Mouse (Mus musculus) adrenal gland, adult 18-20 months (tissue): ENCODE data around the gene Myoz2. TPM values are rescaled to one million over a fixed set of nuclear protein-coding genes. Genes with fewer than 3 reads are reported as not detected.
A peak's percentile ranks its signal among the peaks of the same experiment; 100 is the strongest.

Experiments
- DNase-seq, 2 experiments: peaks; one replicate each; pipeline ENCODE4 v3.0.0; 2021 to 2022; ENCODE audit warnings: low spot score in 2 of 2
- long read RNA-seq, 2 experiments: library from polyadenylated mRNA; stranded (forward); transcript quantifications; one replicate each; pipeline ENCODE4 v2.0.0; 2021
- total RNA-seq, 2 experiments: library from RNA; stranded (reverse); gene quantifications; 1 replicate in 1 of 2; 2 replicates in 1 of 2; pipeline ENCODE4 v1.2.3; 2021

The Myoz2 gene
- under 1 TPM in 1 of 2 experiments, not detected in 1; 0.42 TPM for total RNA-seq
- long read RNA-seq, experiment 1 = 0 reads
- long read RNA-seq, experiment 2, partial matches to known transcripts = 0 of 5 reads
- long read RNA-seq, experiment 2, other reads (novel, unspliced or antisense) = 1 of 5 reads

DNA sequence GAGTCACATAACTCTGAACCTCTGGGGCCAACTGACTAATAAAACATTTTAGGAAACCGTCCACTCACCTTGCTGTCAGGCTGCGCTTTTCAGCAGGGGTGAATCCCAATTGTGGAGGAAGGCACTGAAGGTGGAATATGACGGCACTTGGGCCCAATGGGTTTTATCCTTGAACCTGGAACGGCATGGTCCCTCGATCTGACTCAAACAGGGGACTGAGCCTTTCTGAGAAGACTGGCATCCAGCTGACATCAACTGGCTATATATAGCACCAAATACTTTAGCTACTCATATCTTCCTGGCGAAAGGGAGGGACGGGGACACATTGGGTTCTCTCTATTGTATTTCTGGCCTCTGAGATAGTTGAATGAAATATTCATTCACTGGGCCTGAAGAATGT lies at the start of gene Myoz2:
Myoz2 (minus strand) TSS at position 264 of the 400 bp plus-strand sequence.
- peak in 1 of 2 experiments; percentile 25 for DNase-seq

DNA sequence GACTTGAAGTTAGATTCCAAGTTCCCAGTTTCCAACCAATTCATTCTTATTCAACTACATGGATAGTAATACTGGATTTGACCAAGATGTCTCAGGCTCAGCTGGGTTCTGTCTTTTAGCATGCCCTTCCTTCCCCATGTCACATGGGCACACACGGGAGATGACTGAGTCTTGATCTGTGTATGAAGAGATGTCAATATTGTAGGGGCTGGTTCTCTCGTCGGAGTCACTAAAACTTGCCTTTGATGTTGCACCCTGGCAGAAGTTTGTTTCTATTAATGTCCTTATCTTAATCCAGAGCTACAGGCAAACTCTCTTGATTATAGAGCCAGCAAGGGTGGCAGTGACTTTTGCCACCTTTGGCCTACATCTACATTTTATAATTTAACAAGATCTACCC lies 46.9 kb upstream of the Myoz2 start:
- DNase-seq = no peak

- DNase-seq = no peak
Observed at GRCm38 (mm10) chr3:123080943-123081342, 46.1 kb upstream of the Myoz2 start.

GRCm38 (mm10) chr3:123080017-123080725 lies 45.4 kb upstream of the Myoz2 start:
- DNase-seq = no peak

- DNase-seq = no peak
Observed at GRCm38 (mm10) chr3:123075759-123076158, 40.9 kb upstream of the Myoz2 start.

- no peak for DNase-seq
Observed at GRCm38 (mm10) chr3:123075034-123075433, 40.2 kb upstream of the Myoz2 start.

DNA sequence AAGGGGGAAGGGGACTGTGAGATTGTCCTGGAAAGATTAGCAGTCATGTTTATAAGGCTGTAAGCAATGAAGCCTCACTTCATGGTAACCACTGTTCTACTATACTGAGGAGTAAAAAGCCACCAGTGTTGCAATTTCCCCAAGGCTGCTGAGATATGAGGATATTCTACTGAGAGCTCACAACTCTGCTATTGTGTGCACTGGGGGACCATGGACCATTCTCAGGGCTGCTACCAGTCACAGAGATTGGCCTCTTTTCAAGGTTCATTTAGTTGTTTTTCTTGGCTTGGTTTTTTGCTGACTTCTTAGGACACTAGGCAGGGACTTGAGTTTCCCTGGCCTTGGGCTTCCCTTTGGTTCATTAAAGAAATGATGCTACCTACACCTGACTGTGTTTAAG lies 38.5 kb upstream of the Myoz2 start:
- no peak for DNase-seq

- DNase-seq = no peak
Observed at GRCm38 (mm10) chr3:123072472-123072871, 37.7 kb upstream of the Myoz2 start.

DNA sequence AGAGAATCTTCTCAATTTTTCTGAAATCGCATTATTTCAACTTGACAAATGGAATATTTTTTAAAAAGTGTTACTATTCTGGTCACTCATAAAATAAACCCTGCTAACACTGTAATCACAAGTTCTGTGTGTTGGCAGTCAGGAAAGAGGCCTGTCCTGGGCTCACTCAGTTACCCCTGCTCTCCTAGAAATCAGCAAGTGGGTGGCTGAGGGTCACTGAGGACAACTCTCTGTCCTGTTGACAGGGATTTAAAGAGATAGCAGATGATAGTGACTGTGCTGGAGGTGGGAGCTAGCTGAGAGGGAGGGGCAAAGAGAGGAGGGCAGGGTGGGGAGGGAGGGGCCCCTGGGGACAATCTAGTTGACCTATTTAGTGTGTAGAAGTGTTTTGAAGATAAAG lies 36.2 kb upstream of the Myoz2 start:
- no peak for DNase-seq

DNA sequence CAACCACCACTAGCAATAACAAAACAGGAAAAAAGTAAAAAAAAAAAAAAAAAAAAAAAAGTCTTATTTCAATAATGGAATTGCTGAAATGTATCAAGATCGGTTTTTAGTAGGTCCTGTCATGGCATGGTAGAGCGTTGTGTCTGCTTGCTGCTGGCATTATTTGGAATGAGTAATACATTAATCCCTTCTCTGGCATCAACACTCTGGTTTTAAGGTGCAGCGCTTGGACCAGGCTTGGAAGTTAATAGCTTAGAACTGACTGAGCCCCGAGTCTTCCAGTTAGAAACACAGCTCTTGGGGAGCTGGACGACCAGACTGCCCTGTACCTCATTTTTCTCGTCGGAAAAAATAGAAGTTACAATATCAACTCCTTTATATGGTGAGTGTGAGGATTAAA lies 32.0 kb upstream of the Myoz2 start:
- no peak for DNase-seq

DNA sequence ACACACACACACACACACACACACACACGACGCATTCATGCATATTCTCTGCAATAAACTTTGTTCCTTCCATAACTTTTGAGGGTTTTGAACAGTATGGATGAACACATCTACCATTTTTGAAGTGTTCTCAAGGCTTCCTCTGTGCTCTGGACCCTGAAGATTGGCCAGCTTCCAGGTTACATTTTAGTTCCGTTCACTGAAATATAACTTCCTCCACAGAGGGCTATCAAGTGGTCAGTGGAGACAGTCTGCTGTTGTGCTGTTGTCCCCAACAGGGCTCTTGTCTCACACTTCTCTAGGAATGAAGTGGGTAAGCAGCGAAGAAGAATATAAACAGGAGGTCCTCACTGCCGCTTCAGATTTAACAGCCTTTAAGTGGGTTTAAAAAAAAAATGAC lies 30.7 kb upstream of the Myoz2 start:
- no peak for DNase-seq

GRCm38 (mm10) chr3:123064186-123064585 lies 29.4 kb upstream of the Myoz2 start:
- no peak for DNase-seq

GRCm38 (mm10) chr3:123061931-123062330 lies 27.1 kb upstream of the Myoz2 start:
- DNase-seq = no peak

- no peak for DNase-seq
Observed at GRCm38 (mm10) chr3:123058832-123059231, 24.0 kb upstream of the Myoz2 start.

DNA sequence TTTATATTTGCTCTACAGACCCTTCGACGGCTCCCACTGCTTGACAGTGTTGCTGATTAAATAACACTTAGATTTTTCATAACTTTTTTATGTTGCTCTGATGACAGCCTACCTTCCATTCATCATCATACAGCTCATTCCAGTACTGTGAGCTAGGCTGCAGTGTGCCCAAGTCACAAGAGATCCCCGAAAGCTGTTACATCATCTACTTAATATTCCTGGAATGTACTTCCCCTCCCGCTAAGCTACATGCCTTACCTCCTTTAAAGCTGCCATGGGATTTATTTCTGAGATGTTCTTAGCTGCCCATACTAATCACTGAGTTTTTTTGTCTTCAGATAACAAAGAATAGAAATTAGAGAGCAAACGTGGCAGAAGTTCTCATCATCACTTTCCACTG lies 19.4 kb upstream of the Myoz2 start:
- DNase-seq = no peak

DNA sequence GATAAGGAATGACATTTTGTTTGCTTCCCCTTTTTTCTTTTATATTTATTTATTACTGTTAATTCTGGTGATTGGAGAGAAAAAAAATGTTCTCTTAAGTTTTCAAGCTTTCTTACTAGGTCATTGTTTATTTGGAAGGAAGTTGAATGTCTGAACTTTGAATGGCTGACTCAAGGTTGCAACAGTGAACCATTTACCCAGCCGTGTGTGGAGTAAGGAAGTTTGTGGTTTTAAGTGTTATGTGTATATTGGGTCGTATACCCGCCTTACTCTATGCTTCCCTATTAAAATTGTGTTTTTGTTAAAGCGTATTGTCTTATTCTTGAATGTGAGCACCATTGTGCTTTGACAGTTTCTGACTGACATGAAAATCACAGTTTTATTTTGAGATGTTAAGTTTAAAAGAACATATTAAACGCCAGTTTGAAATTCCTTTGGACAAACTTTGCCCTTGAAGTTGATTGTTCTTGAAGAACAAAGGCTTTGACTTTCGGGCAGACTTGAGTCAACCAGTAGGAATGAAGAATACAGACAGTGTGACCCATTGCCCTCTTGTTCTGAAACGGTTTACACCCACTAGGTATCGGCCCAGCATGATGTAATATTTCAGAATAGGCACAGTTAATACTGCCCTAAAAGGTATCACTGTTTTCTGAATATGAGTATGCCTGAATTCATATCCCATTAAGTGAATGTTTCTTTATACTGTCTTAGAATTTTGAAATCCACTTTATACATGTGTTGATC lies 18.6 kb upstream of the Myoz2 start:
- DNase-seq = no peak

DNA sequence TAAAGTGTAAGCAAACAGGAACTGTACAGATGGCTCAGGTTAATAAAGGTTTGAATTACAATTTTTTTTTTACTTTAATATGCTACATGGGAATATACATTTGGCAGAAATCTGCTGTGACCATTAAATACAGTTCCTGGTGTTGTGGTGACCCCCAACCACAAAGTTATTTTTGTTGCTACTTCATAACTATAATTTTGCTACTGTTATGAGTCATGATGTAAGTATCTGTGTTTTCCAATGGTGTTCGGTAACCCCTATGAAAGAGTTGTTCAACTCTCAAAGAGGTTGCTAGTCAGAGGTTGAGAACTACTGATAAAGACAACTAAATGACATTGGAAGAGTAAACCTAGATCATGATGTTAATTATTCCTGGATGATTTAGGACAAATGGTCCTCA lies 7.5 kb upstream of the Myoz2 start:
- no peak for DNase-seq

GRCm38 (mm10) chr3:123033804-123034203 lies 1.0 kb downstream of the Myoz2 start:
- no peak for DNase-seq

- no peak for DNase-seq
Observed at GRCm38 (mm10) chr3:123025634-123026033, 9.2 kb downstream of the Myoz2 start.

- no peak for DNase-seq
Observed at GRCm38 (mm10) chr3:123024496-123025234, 10.2 kb downstream of the Myoz2 start.

GRCm38 (mm10) chr3:123018792-123019191 lies 16.0 kb downstream of the Myoz2 start:
- DNase-seq = no peak

- DNase-seq = no peak
Observed at GRCm38 (mm10) chr3:123013476-123013875, 21.3 kb downstream of the Myoz2 start.
